Mouse (Mus musculus): ENCODE data around the gene Sars. TPM values are rescaled to one million over a fixed set of nuclear protein-coding genes. Genes with fewer than 3 reads are reported as not detected.

The Sars gene
- polyA plus RNA-seq, 1 experiment, result 685 TPM

- H3K36me3 ChIP-seq (ENCODE audit: control insufficient read depth, insufficient read depth), result peaks cover 37% of the 10 kb centered on the region
- no peak overlapping the region for H3ac ChIP-seq (ENCODE audit: control insufficient read depth, insufficient read length)
- H3K4me2 ChIP-seq (ENCODE audit: low read depth), result no peak overlapping the region
- no peak overlapping the region for H3K4me3 ChIP-seq
- H3K79me2 ChIP-seq (ENCODE audit: control insufficient read depth, insufficient read depth), result no peaks in the 10 kb centered on the region
- no peak for TF ChIP-seq CEBPB (IDR thresholded peaks at IDR 0.05; ENCODE audit: insufficient read depth, poor library complexity, severe bottlenecking)
- peak; percentile 30 for TF ChIP-seq POLR2A (IDR thresholded peaks at IDR 0.05; ENCODE audit: insufficient read length, low read depth)
- no peak for TF ChIP-seq TCF3 (IDR thresholded peaks at IDR 0.05; ENCODE audit: insufficient read length, low read depth)
- TF ChIP-seq SRF (IDR thresholded peaks at IDR 0.05; ENCODE audit: control insufficient read depth, insufficient read length, low read depth), result no peak
- TF ChIP-seq POLR2AphosphoS2 (IDR thresholded peaks at IDR 0.05; ENCODE audit: insufficient read length, low read depth), result peak; percentile 94
- TF ChIP-seq MAX (IDR thresholded peaks at IDR 0.05; ENCODE audit: low read depth), result no peak
- peaks cover 5% of the 10 kb centered on the region for H3K27me3 ChIP-seq (ENCODE audit: control insufficient read depth, insufficient read depth, insufficient read length)
These were observed 20.9 kb downstream of the Sars start for GRCm38 (mm10) chr3:108423844-108424801.

GRCm38 (mm10) chr3:108423006-108423405 is 22.0 kb downstream of the Sars start:
- peaks cover 27% of the 10 kb centered on the region for H3K36me3 ChIP-seq (ENCODE audit: control insufficient read depth, insufficient read depth)
- H3K27me3 ChIP-seq (ENCODE audit: control insufficient read depth, insufficient read depth, insufficient read length), result peaks cover 10% of the 10 kb centered on the region
- no peak overlapping the region for H3ac ChIP-seq (ENCODE audit: control insufficient read depth, insufficient read length)
- H3K79me2 ChIP-seq (ENCODE audit: control insufficient read depth, insufficient read depth), result no peaks in the 10 kb centered on the region
- TF ChIP-seq E2F4 (IDR thresholded peaks at IDR 0.05; ENCODE audit: insufficient read depth), result no peak
- TF ChIP-seq POLR2A (IDR thresholded peaks at IDR 0.05; ENCODE audit: insufficient read length, low read depth), result no peak
- no peak for TF ChIP-seq USF1 (IDR thresholded peaks at IDR 0.05; ENCODE audit: low read depth)
- H3K4me2 ChIP-seq (ENCODE audit: low read depth), result no peak overlapping the region
- H3K4me3 ChIP-seq, result no peak overlapping the region

- H3K79me2 ChIP-seq (ENCODE audit: control insufficient read depth, insufficient read depth), result no peaks in the 10 kb centered on the region
- H3K4me2 ChIP-seq (ENCODE audit: low read depth), result no peak overlapping the region
- H3K36me3 ChIP-seq (ENCODE audit: control insufficient read depth, insufficient read depth), result no peaks in the 10 kb centered on the region
- H3K27me3 ChIP-seq (ENCODE audit: control insufficient read depth, insufficient read depth, insufficient read length), result peaks cover 49% of the 10 kb centered on the region
- no peak overlapping the region for H3ac ChIP-seq (ENCODE audit: control insufficient read depth, insufficient read length)
- no peak for TF ChIP-seq E2F4 (IDR thresholded peaks at IDR 0.05; ENCODE audit: insufficient read depth)
- TF ChIP-seq POLR2A (IDR thresholded peaks at IDR 0.05; ENCODE audit: insufficient read length, low read depth), result no peak
- no peak for TF ChIP-seq USF1 (IDR thresholded peaks at IDR 0.05; ENCODE audit: low read depth)
- no peak for TF ChIP-seq REST (IDR thresholded peaks at IDR 0.05; ENCODE audit: insufficient read depth, insufficient read length)
- no peak for TF ChIP-seq MYOD1 (IDR thresholded peaks at IDR 0.05; ENCODE audit: control insufficient read depth in 1 of 3, insufficient read length in 2 of 3, low read depth in 2 of 3)
- no peak for TF ChIP-seq TCF12 (IDR thresholded peaks at IDR 0.05; ENCODE audit: insufficient read depth, poor library complexity, severe bottlenecking)
- no peak for TF ChIP-seq MAX (IDR thresholded peaks at IDR 0.05; ENCODE audit: low read depth)
- no peak for TF ChIP-seq CEBPB (IDR thresholded peaks at IDR 0.05; ENCODE audit: insufficient read depth, poor library complexity, severe bottlenecking)
- TF ChIP-seq MYOG (IDR thresholded peaks at IDR 0.05; ENCODE audit: control insufficient read depth in 1 of 3, insufficient read depth in 1 of 3, insufficient read length in 2 of 3, low read depth in 2 of 3), result no peak
- no peak for TF ChIP-seq TCF3 (IDR thresholded peaks at IDR 0.05; ENCODE audit: insufficient read length, low read depth)
- no peak for TF ChIP-seq POLR2AphosphoS2 (IDR thresholded peaks at IDR 0.05; ENCODE audit: insufficient read length, low read depth)
- TF ChIP-seq SRF (IDR thresholded peaks at IDR 0.05; ENCODE audit: control insufficient read depth, insufficient read length, low read depth), result no peak
- no peak overlapping the region for H3K4me3 ChIP-seq
These were observed 29.2 kb downstream of the Sars start for GRCm38 (mm10) chr3:108415831-108416223.

GRCm38 (mm10) chr3:108414857-108415830 is 29.9 kb downstream of the Sars start, which contains the start of gene Celsr2:
TSS of gene Celsr2 (minus strand) at chr3:108415552.
- TF ChIP-seq CEBPB (IDR thresholded peaks at IDR 0.05; ENCODE audit: insufficient read depth, poor library complexity, severe bottlenecking) (no peak), REST (IDR thresholded peaks at IDR 0.05; ENCODE audit: insufficient read depth, insufficient read length) (no peak), POLR2AphosphoS2 (IDR thresholded peaks at IDR 0.05; ENCODE audit: insufficient read length, low read depth) (no peak)
- no peak within 1 kb of the TSS for H3K4me3 ChIP-seq
- H3K79me2 ChIP-seq (ENCODE audit: control insufficient read depth, insufficient read depth), result no peaks in the 10 kb centered on the region
- H3K4me2 ChIP-seq (ENCODE audit: low read depth), result no peak within 1 kb of the TSS
- H3ac ChIP-seq (ENCODE audit: control insufficient read depth, insufficient read length), result no peak within 1 kb of the TSS
- H3K36me3 ChIP-seq (ENCODE audit: control insufficient read depth, insufficient read depth), result no peaks in the 10 kb centered on the region
- peaks cover 52% of the 10 kb centered on the region for H3K27me3 ChIP-seq (ENCODE audit: control insufficient read depth, insufficient read depth, insufficient read length)
